In genomic region chr13:12210023-12210762, GRCm38 (mm10) we compare ENCODE assay signal across 8 mouse cellular contexts. TPM values are rescaled to one million over a fixed set of nuclear protein-coding genes. Genes with fewer than 3 reads are reported as not detected.
DNase-seq lines count a peak whose midpoint lies in the region; ATAC-seq and TF ChIP-seq lines count a peak whose summit lies in the region.
"Had no signal": no experiment of that assay in that cellular context is flagged by ENCODE, and none has a peak within 500 bp of the region (broad histone marks: within the 10 kb centered on the region; RNA-seq: fewer than 3 reads in every experiment).

No protein-coding gene starts in this region.

- H3K79me2 ChIP-seq in C2C12 (ENCODE audit: control insufficient read depth, insufficient read depth), result no peaks in the 10 kb centered on the region
- H3K79me2 ChIP-seq in heart, adult 2 months (replicated peaks; ENCODE audit: control insufficient read depth, insufficient read depth, low read length), result no peaks in the 10 kb centered on the region

- TF ChIP-seq POLR2A in cortical plate, adult 2 months (IDR thresholded peaks at IDR 0.05; ENCODE audit: extremely low read depth, insufficient read depth, low read length), result no peak
- TF ChIP-seq POLR2A in heart, adult 2 months (IDR thresholded peaks at IDR 0.05; ENCODE audit: insufficient read depth, low read depth, low read length), result no peak

- H3K4me3 ChIP-seq in C2C12 (ENCODE audit: insufficient read depth, poor library complexity, severe bottlenecking) (no peak overlapping the region), E14TG2a.4 (replicated peaks; ENCODE audit: low read length) (no peak overlapping the region)
- H3K4me3 ChIP-seq in cortical plate, adult 2 months (ENCODE audit: insufficient read depth, low read length), result no peak overlapping the region
- H3K4me3 ChIP-seq in heart, adult 2 months, result no peak overlapping the region
- no peak overlapping the region for H3K4me3 ChIP-seq in lung, embryonic 16.5 days (ENCODE audit: low read length)
- H3K4me3 ChIP-seq: limb, embryonic 15.5 days had no signal

- intact Hi-C loops in heart, adult 2 months (cut with DNase I), result loop anchor here (1.0 to 2.0 kb wide), 3 partner anchors 49 to 176 kb away; partner anchors contain the start of gene Mtr

- no peak overlapping the region for H3K4me2 ChIP-seq in lung, embryonic 16.5 days (ENCODE audit: low read depth, low read length)
- H3K4me2 ChIP-seq: limb, embryonic 15.5 days had no signal

- TF ChIP-seq EP300 in heart, adult 2 months (IDR thresholded peaks at IDR 0.05; ENCODE audit: insufficient read depth, low read depth, low read length), result 0 out of 2 replicates have a peak, but pooled peaks have one; percentile 13

- peak; percentile 72 for TF ChIP-seq CTCF in C2C12 (IDR thresholded peaks at IDR 0.05; ENCODE audit: control insufficient read depth, insufficient read depth, insufficient read length)
- TF ChIP-seq CTCF in E14TG2a.4 (conservative IDR thresholded peaks at IDR 0.05; ENCODE audit: low read length), result peak; percentile 98
- TF ChIP-seq CTCF in cortical plate, adult 2 months (IDR thresholded peaks at IDR 0.05; ENCODE audit: extremely low read depth, insufficient read depth, low read length), result peak; percentile 87
- TF ChIP-seq CTCF in heart, adult 2 months (IDR thresholded peaks at IDR 0.05), result no peak; the same call in 1 of the 2 replicates

- H3K27me3 ChIP-seq in C2C12 (ENCODE audit: control insufficient read depth, insufficient read depth, insufficient read length) (no peaks in the 10 kb centered on the region), E14TG2a.4 (ENCODE audit: insufficient read depth, low read length) (no peaks in the 10 kb centered on the region)
- no peaks in the 10 kb centered on the region for H3K27me3 ChIP-seq in heart, adult 2 months (ENCODE audit: control insufficient read depth, insufficient read depth, low read length)
- no peaks in the 10 kb centered on the region for H3K27me3 ChIP-seq in lung, embryonic 16.5 days (ENCODE audit: control insufficient read depth, insufficient read depth, low read depth, low read length)
- H3K27me3 ChIP-seq: limb, embryonic 15.5 days had no signal

- 64% methylated on average over 10 of the region's 10 CpGs for WGBS in heart, adult 2 months
- WGBS in lung, embryonic 16.5 days, result 73% methylated on average over 10 of the region's 10 CpGs

- H3K27ac ChIP-seq in cortical plate, adult 2 months (ENCODE audit: insufficient read depth, low read length), result no peak overlapping the region
- H3K27ac ChIP-seq in heart, adult 2 months, result peak overlapping the region; percentile 31; the same call in 1 of the 2 replicates
- H3K27ac ChIP-seq in lung, embryonic 16.5 days (ENCODE audit: low read length), result no peak overlapping the region
- H3K27ac ChIP-seq: limb, embryonic 15.5 days had no signal

- no peaks in the 10 kb centered on the region for H3K9me3 ChIP-seq in E14TG2a.4 (ENCODE audit: low read length)
- H3K9me3 ChIP-seq in lung, embryonic 16.5 days (ENCODE audit: control insufficient read depth, low read length), result no peaks in the 10 kb centered on the region
- H3K9me3 ChIP-seq: limb, embryonic 15.5 days had no signal

- DNase-seq in heart, adult 2 months, result peak; percentile 40 to 44
- DNase-seq in kidney, adult 9 months, result peak; percentile 64
- DNase-seq in right cerebral cortex, postnatal 14 days, result peak; percentile 29

- H3ac ChIP-seq in C2C12 (ENCODE audit: control insufficient read depth, insufficient read length, low read depth), result no peak overlapping the region

- ATAC-seq in lung, embryonic 16.5 days (ENCODE audit: low read depth), result peak; percentile 38

- no peaks in the 10 kb centered on the region for H3K79me3 ChIP-seq in C2C12 (ENCODE audit: low read depth)

- H3K4me1 ChIP-seq in E14TG2a.4 (replicated peaks; ENCODE audit: low read depth, low read length), result no peaks in the 10 kb centered on the region
- H3K4me1 ChIP-seq in cortical plate, adult 2 months (ENCODE audit: control insufficient read depth, insufficient read depth, low read length), result no peaks in the 10 kb centered on the region
- 0 out of 2 replicates have a peak, but pooled peaks cover 1% of the 10 kb centered on the region for H3K4me1 ChIP-seq in heart, adult 2 months (ENCODE audit: control insufficient read depth, insufficient read depth, low read length)
- H3K4me1 ChIP-seq in lung, embryonic 16.5 days (replicated peaks; ENCODE audit: control insufficient read depth, insufficient read depth, low read length), result no peaks in the 10 kb centered on the region
- H3K4me1 ChIP-seq: limb, embryonic 15.5 days had no signal

- H3K36me3 ChIP-seq in C2C12 (ENCODE audit: control insufficient read depth, insufficient read depth) (peaks cover 30% of the 10 kb centered on the region), E14TG2a.4 (ENCODE audit: insufficient read depth, low read length) (peaks cover 70% of the 10 kb centered on the region)
- peaks cover 3% of the 10 kb centered on the region for H3K36me3 ChIP-seq in heart, adult 2 months (ENCODE audit: control insufficient read depth, insufficient read depth, low read length)
- peaks cover 16% of the 10 kb centered on the region for H3K36me3 ChIP-seq in lung, embryonic 16.5 days (ENCODE audit: control insufficient read depth, insufficient read depth, low read length)

- no peak overlapping the region for H3K9ac ChIP-seq in heart, adult 2 months (ENCODE audit: low read depth, low read length)
- H3K9ac ChIP-seq in lung, embryonic 16.5 days (ENCODE audit: low read length), result no peak overlapping the region
- H3K9ac ChIP-seq: limb, embryonic 15.5 days had no signal

TF ChIP-seq in C2C12, 6 proteins besides CTCF, POLR2A, EP300 and RAD21:
- TF ChIP-seq MYOD1 (IDR thresholded peaks at IDR 0.05; ENCODE audit: control insufficient read depth, insufficient read length, low read depth) (no peak), FOSL1 (IDR thresholded peaks at IDR 0.05; ENCODE audit: insufficient read depth, low read length, poor library complexity, severe bottlenecking) (no peak), USF1 (IDR thresholded peaks at IDR 0.05; ENCODE audit: low read depth) (no peak), CEBPB (IDR thresholded peaks at IDR 0.05; ENCODE audit: low read depth) (no peak), MYOG (IDR thresholded peaks at IDR 0.05; ENCODE audit: control insufficient read depth, extremely low read depth, insufficient read length) (no peak), MAX (IDR thresholded peaks at IDR 0.05) (no peak)
TF ChIP-seq in C2C12: peak in this region for 0.

RNA-seq across cellular contexts. Expression of gene Mtr, which starts 47.7 kb away (rescaled TPM):
- 5.6 TPM for polyA plus RNA-seq in C2C12 (2012; fragmentation: generic; extraction: Trizol)
- polyA plus RNA-seq in cortical plate, adult 2 months (2012; rRNA removed), result 8.4 and 8.8 TPM in 2 replicates
- 100 to 1,000 TPM in 1 of 2 experiments, 10 to 100 TPM in 1; 88.1 to 103 TPM for total RNA-seq in heart, adult 2 months (2021)
- 42.2 and 129 TPM in 2 replicates for polyA plus RNA-seq in heart, adult 2 months (2012; rRNA removed)
- 15.3 and 15.6 TPM in 2 replicates for polyA plus RNA-seq in lung, embryonic 16.5 days (2015; fragmentation: Nextera tagmentation; extraction: Ambion mirVana)
